Mouse (Mus musculus) megakaryocyte, embryonic 14.5 days (primary cell): ENCODE data around the gene Klhl12.

Source experiments
- FLI1 ChIP-seq: IDR thresholded peaks from 2 replicates; pipeline ENCODE4 v1.6.1; 2012; ENCODE audit warnings: low read length, inconsistent platforms, mixed read lengths
- GATA1 ChIP-seq: IDR thresholded peaks from 3 replicates; pipeline ENCODE4 v1.6.1; 2012; ENCODE audit warnings: mixed read lengths, low read length, inconsistent platforms, borderline replicate concordance

DNA sequence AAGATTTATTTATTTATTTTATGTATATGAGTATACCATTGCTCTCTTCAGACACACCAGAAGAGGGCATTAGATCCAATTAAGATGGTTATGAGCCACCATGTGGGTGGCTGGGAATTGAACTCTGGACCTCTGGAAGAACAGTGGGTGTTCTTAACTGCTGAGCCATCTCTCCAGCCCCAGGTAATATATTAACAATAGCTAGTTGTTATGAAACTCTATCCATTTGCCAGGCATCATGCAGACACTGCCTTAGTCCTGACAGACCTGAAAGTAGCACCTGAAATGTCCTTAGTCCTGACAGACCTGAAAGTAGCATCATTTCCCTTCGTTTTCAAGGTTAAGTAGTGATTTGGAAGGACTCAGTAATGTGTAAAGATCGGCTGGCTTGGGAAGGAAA, 41.3 kb upstream of the Klhl12 start:
- no peak for TF ChIP-seq GATA1
- TF ChIP-seq FLI1: no peak
